Mouse (Mus musculus): ENCODE measurements around the gene Btbd7. TPM values are rescaled to one million over a fixed set of nuclear protein-coding genes. Genes with fewer than 3 reads are reported as not detected.
A peak's percentile ranks its signal among the peaks of the same experiment; 100 is the strongest.

Btbd7 gene
- polyA plus RNA-seq, 2 experiments = 3.9 to 4.2 TPM

- TF ChIP-seq EP300 (IDR thresholded peaks at IDR 0.05; ENCODE audit: low read depth) (no peak), CTCF (IDR thresholded peaks at IDR 0.05; ENCODE audit: low read depth) (no peak)
- no peaks in the 10 kb centered on the region for H3K36me3 ChIP-seq (replicated peaks; ENCODE audit: control insufficient read depth, insufficient read depth, low read depth)
- ATAC-seq (ENCODE audit: insufficient read depth) (no peak), DNase-seq (ENCODE audit: low read depth in 3 of 3, low spot score in 3 of 3) (no peak)
- 34% methylated on average over 1 of the region's 1 CpGs for WGBS (ENCODE audit: insufficient replicate concordance)
- no peak overlapping the region for H3K4me3 ChIP-seq (ENCODE audit: insufficient read depth in 1 of 2, low read depth in 2 of 2, low read length in 2 of 2)
- no peak overlapping the region for H3K9ac ChIP-seq (replicated peaks)
- H3K27ac ChIP-seq = no peak overlapping the region
- no peak overlapping the region for H3K4me2 ChIP-seq (ENCODE audit: low read depth)
- H3K9me3 ChIP-seq (ENCODE audit: control insufficient read depth, low read length) = no peaks in the 10 kb centered on the region
- no peaks in the 10 kb centered on the region for H3K4me1 ChIP-seq (replicated peaks; ENCODE audit: control insufficient read depth in 2 of 2, insufficient read depth in 2 of 2, low read length in 1 of 2)
- H3K27me3 ChIP-seq (ENCODE audit: control insufficient read depth, insufficient read depth, low read length) = no peaks in the 10 kb centered on the region
These were observed 51.2 kb downstream of the Btbd7 start for GRCm38 (mm10) chr12:102827119-102827518.

DNA sequence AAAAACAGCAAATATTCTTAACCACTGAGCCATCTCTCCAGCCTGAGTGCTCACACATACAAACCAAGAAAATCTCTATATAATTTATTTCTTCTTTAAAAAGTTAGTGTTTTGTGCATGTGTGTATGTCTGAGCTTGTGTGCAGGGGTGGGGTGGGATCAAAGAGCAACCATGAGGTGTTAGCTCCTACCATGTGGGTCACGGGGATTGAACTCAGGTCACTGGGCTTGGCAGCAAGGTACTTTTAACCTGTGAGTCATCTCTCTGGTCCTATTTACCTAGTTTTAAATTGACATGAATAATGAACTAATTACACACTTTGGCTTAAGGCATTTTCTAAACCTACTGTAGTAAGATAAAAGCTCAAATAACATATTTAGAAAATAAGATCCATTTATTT is 51.9 kb downstream of the Btbd7 start:
- ATAC-seq (ENCODE audit: insufficient read depth) (no peak), DNase-seq (ENCODE audit: low read depth in 3 of 3, low spot score in 3 of 3) (no peak)
- TF ChIP-seq CTCF (IDR thresholded peaks at IDR 0.05; ENCODE audit: low read depth) (no peak), EP300 (IDR thresholded peaks at IDR 0.05; ENCODE audit: low read depth) (no peak)
- Histone ChIP-seq H3K9ac (replicated peaks) (no peak overlapping the region), H3K36me3 (replicated peaks; ENCODE audit: control insufficient read depth, insufficient read depth, low read depth) (no peaks in the 10 kb centered on the region), H3K9me3 (ENCODE audit: control insufficient read depth, low read length) (no peaks in the 10 kb centered on the region), H3K4me3 (ENCODE audit: insufficient read depth in 1 of 2, low read depth in 2 of 2, low read length in 2 of 2) (no peak overlapping the region), H3K27me3 (ENCODE audit: control insufficient read depth, insufficient read depth, low read length) (no peaks in the 10 kb centered on the region), H3K27ac (no peak overlapping the region), H3K4me1 (replicated peaks; ENCODE audit: control insufficient read depth in 2 of 2, insufficient read depth in 2 of 2, low read length in 1 of 2) (no peaks in the 10 kb centered on the region), H3K4me2 (ENCODE audit: low read depth) (no peak overlapping the region)
- WGBS (ENCODE audit: insufficient replicate concordance) = 86% methylated on average over 1 of the region's 1 CpGs

DNA sequence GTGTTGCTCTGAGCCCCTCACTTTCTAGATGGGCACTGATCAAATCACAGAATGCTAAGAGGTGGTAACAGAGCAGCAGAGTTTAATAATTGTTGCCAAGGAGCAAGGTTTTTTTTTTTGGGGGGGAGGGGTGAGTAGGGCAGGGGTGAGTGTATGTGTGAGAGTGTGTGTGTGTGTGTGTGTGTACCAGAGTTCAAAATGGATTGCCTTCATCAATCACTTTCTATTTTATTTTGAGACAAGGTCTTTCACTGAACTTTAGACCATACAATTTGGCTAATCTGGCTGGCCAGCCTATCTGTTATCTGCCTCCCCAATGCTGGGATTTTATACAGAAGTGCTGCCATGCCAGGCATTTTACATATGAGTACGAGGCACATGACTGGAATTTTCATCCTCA is 63.4 kb downstream of the Btbd7 start:
- Histone ChIP-seq H3K9me3 (ENCODE audit: control insufficient read depth, low read length) (no peaks in the 10 kb centered on the region), H3K4me3 (ENCODE audit: insufficient read depth in 1 of 2, low read depth in 2 of 2, low read length in 2 of 2) (no peak overlapping the region), H3K9ac (replicated peaks) (no peak overlapping the region), H3K4me1 (replicated peaks; ENCODE audit: control insufficient read depth in 2 of 2, insufficient read depth in 2 of 2, low read length in 1 of 2) (no peaks in the 10 kb centered on the region), H3K4me2 (ENCODE audit: low read depth) (no peak overlapping the region), H3K27me3 (ENCODE audit: control insufficient read depth, insufficient read depth, low read length) (no peaks in the 10 kb centered on the region), H3K27ac (no peak overlapping the region), H3K36me3 (replicated peaks; ENCODE audit: control insufficient read depth, insufficient read depth, low read depth) (peaks cover 3% of the 10 kb centered on the region)
- TF ChIP-seq EP300 (IDR thresholded peaks at IDR 0.05; ENCODE audit: low read depth) (no peak), CTCF (IDR thresholded peaks at IDR 0.05; ENCODE audit: low read depth) (no peak)
- no peak for DNase-seq (ENCODE audit: low read depth in 3 of 3, low spot score in 3 of 3)
- 67% methylated on average over 1 of the region's 1 CpGs for WGBS (ENCODE audit: insufficient replicate concordance)
- no peak for ATAC-seq (ENCODE audit: insufficient read depth)

GRCm38 (mm10) chr12:102799528-102799927 is 78.7 kb downstream of the Btbd7 start:
- Histone ChIP-seq H3K27me3 (ENCODE audit: control insufficient read depth, insufficient read depth, low read length) (no peaks in the 10 kb centered on the region), H3K4me1 (replicated peaks; ENCODE audit: control insufficient read depth in 2 of 2, insufficient read depth in 2 of 2, low read length in 1 of 2) (no peaks in the 10 kb centered on the region), H3K9ac (replicated peaks) (no peak overlapping the region), H3K9me3 (ENCODE audit: control insufficient read depth, low read length) (no peaks in the 10 kb centered on the region), H3K4me3 (ENCODE audit: insufficient read depth in 1 of 2, low read depth in 2 of 2, low read length in 2 of 2) (no peak overlapping the region), H3K36me3 (replicated peaks; ENCODE audit: control insufficient read depth, insufficient read depth, low read depth) (peaks cover 3% of the 10 kb centered on the region; the same call in 1 of the 2 replicates), H3K27ac (no peak overlapping the region), H3K4me2 (ENCODE audit: low read depth) (no peak overlapping the region)
- ATAC-seq (ENCODE audit: insufficient read depth) = no peak
- WGBS (ENCODE audit: insufficient replicate concordance) = 24% methylated on average over 2 of the region's 2 CpGs
- DNase-seq (ENCODE audit: low read depth in 3 of 3, low spot score in 3 of 3) = no peak
- no peak for TF ChIP-seq CTCF (IDR thresholded peaks at IDR 0.05; ENCODE audit: low read depth)
- no peak for TF ChIP-seq EP300 (IDR thresholded peaks at IDR 0.05; ENCODE audit: low read depth)

DNA sequence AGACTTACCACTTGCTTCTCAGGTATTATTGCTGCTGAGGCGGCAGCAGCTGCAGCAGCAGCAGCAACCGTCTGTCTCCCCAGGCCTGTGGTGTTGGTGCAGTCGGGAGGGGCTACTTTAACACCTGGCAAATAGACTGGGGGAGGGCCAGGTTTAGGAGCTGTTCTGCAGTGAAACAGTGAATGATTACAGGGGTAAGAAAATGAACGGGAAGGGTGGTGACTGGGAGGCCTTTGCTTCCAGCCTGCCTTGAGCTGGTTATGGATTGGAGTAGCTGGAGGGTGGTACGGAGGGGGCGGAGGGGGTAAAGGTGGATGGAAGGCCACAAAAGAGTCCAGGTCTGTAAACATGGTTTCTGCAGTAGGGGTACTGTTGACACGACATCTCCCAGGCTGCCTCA is 90.3 kb downstream of the Btbd7 start:
- Histone ChIP-seq H3K4me2 (ENCODE audit: low read depth) (peak overlapping the region; percentile 20; the same call in 1 of the 2 replicates), H3K9me3 (ENCODE audit: control insufficient read depth, low read length) (no peaks in the 10 kb centered on the region), H3K36me3 (replicated peaks; ENCODE audit: control insufficient read depth, insufficient read depth, low read depth) (peaks cover 25% of the 10 kb centered on the region), H3K27ac (peak overlapping the region; percentile 33; the same call in 1 of the 2 replicates), H3K27me3 (ENCODE audit: control insufficient read depth, insufficient read depth, low read length) (no peaks in the 10 kb centered on the region), H3K4me3 (ENCODE audit: insufficient read depth in 1 of 2, low read depth in 2 of 2, low read length in 2 of 2) (no peak overlapping the region), H3K9ac (replicated peaks) (no peak overlapping the region), H3K4me1 (replicated peaks; ENCODE audit: control insufficient read depth in 2 of 2, insufficient read depth in 2 of 2, low read length in 1 of 2) (0 out of 4 replicates have a peak, but pooled peaks cover 0 to 2% of the 10 kb centered on the region in 2 experiments)
- TF ChIP-seq CTCF (IDR thresholded peaks at IDR 0.05; ENCODE audit: low read depth) (no peak), EP300 (IDR thresholded peaks at IDR 0.05; ENCODE audit: low read depth) (no peak)
- peak; percentile 72 for ATAC-seq (ENCODE audit: insufficient read depth)
- 78% methylated on average over 7 of the region's 7 CpGs for WGBS (ENCODE audit: insufficient replicate concordance)
- peak in 2 of 3 experiments; percentile 7 to 15 for DNase-seq (ENCODE audit: low read depth in 3 of 3, low spot score in 3 of 3)
